Mouse (Mus musculus): Measurements from ENCODE around the gene Fxn.

Fxn gene

DNA sequence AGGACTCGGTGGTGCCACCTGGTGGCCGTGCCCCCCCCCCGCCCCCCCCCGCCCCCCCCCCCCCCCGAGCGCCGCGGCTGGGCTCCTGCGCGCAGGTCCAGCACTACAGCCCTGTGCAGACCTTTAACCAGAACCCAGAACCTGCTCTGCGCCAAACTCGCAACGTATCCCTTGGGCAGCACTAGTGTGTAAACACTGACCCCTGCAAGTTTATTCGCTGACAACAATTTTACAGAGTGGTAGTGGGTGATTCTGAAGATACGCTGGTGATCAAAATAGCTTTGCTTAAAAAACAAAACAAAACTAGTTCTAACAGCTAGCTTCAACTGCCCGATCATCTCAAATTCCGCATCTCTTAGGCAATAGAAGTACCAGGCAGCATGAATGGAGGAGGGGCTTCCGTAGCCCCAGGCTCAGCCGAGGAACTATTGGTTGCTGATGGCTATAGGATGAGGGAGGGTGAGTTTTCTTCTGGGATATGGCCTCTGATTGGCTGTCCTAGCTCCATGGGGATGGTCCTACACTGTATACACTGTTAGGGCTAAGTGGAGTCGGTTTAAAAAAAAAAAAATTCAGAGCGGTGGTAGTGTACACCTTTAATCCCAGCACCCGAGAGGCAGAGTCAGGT lies at the start of gene Fxn:
Gene Fxn, minus strand, starts transcription at position 5 of the 628 bp plus-strand sequence.
- peak; percentile 72 for DNase-seq (ENCODE audit: low read depth, low spot score)

DNA sequence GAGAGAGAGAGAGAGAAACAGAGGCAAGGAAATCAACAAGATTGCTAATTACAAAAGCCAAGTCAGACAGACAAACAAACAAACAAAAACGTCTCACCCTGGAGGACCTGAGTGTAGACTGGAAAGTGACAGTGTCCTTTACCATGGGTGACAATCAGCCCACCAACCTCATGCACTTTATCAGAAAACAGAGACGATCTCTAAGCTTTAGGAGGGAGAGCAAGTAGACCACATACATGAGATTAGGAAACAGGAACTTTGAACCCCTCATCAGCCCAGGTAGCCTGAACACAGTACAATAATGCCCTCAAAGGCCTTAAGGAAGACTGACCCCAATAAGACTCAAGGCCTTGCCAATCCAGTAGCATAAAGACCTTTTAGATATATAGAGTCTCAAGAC lies 47.5 kb upstream of the Fxn start:
- no peak for DNase-seq (ENCODE audit: low read depth, low spot score)

DNA sequence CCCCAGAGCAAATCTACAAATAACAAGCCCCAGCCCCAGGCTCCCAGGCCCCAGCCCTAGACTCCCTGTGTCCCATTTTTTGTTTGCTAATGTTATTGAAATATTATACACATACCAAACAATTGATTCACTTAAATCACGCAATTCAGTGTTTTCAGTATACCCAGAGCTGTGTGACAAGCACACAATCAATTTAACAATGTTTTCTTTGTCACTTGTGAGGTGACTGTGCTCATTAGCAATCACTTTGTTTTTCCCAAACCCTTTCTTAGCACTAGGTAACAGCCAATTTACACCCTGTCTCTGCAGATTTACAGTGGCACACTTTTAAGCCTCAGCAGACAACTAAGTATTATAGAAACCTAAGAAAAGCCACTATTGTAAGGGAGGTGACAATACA lies 46.6 kb upstream of the Fxn start:
- no peak for DNase-seq (ENCODE audit: low read depth, low spot score)

DNA sequence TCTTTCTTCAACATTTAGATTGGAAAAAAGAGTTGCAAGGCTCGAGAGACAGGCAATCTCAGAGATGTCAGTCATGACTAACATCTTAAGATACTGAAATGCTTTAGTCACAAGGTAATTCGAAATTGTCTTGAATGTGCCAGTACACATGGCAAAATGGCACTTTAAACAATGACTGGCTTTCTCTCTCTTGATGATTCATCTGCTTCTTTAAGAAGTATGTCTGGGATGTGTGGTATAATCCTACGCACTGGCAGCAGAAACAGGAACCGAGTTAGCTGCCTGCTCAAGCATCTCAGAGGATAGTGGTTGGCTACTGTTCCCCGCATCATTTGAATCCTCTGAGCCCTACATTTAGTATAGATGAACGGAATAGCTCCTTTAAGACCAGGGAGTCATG lies 45.3 kb upstream of the Fxn start:
- no peak for DNase-seq (ENCODE audit: low read depth, low spot score)

DNA sequence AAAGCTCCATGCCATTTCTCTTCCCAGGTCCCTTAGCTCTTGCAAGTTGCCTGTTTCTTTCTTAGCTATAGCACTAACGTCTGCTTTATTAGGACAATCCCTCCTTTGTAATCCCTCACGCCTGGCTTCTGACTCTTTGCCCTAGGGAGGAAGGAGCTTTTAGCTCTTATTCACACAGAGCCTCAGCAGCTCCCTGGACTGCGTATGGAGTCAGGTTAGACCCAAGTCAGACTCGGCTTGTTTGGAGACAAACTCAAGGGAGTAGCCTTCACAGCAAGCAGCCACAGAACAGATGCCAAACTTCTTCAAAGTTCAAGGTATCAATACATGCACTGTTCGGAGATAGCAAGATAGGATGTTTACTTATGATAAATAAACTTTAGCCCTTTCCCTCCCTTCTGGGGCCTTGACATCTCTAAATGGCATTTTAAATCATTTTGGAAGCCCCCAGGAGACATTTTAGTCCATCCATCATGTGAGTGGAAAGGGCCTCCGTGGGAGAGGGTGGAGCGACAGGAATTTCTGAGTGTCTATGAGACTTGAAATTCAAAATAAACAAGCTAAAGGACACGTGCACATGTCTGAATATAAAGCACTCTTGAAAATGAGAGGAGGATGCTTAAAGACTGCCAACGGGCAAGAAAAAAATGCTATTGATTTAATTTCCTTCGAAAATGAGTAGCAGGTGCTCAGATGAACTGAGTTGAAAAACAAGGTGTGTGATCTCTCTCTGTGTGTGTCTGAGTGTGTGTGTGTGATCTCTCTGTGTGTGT lies 43.6 kb upstream of the Fxn start:
- no peak for DNase-seq (ENCODE audit: low read depth, low spot score)

DNA sequence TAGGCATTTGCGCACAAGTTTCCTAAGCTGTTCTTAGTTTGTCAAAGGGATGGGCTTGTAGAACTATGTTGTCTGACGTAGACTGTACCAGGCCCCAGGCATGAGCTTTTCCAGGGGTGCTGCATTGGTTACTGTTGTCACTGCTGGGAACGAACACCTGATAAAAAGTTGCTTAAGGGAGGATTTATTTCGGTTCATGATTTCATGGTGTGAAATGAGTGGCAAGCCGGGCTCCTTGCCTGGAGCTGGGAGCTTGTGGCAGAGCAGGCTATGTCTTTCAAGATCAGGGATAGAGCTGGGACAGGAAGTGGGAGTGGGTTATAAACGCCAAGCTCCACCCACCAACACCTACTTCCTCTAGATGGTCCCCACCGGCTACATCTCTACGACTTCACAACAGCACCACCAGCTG lies 41.5 kb upstream of the Fxn start:
- no peak for DNase-seq (ENCODE audit: low read depth, low spot score)

DNA sequence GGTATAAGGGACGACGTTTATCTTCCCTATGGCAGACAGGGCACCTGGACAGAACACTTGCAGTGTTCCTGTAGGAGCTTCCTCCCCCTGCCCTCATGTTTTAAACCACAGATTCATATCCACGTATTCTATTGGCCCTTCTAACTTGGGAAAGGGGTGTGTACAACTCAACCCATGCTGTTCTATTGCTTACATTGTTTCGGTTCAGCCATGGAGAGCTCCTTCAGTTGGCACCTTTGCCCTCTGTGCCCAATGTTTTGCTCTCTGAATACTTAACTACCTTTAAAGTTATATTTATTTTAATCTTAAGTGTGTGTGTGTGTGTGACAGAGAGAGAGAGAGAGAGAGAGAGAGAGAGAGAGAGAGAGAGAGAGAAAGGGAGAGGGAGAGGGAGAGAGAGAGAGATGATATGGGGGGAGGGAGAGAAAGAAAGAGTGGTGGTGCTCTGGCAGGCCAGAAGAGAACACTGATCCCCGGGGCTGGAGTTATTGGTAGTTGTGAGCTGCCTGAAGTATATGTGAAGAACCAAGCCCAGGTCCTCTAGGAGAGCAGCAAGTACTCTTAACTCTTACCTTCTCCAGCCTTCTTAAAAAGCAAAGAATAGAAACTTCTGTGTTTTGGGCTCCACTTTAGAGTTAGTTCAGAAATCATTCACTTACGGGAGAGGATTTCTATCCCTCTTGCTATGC lies 41.0 kb upstream of the Fxn start:
- DNase-seq (ENCODE audit: low read depth, low spot score), result no peak

DNA sequence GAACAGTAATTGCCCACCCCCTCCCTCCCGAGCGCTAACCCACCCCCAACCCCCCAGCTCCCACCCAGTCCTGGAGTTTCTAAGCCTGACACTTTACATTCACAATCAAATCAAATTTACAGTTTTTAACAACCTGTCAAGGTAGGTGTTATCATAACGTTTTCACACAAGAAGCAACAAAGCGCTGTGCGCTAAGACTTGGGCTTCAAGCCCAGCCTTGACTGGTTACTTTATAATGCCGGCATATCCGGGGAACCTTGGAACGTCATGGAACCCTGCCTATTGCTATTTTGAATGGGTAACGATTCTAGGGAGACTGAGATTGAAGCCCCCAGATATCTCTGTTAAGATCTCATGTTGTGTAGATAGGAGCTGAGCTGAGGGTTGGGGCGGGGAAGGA lies 37.8 kb upstream of the Fxn start:
- no peak for DNase-seq (ENCODE audit: low read depth, low spot score)

DNA sequence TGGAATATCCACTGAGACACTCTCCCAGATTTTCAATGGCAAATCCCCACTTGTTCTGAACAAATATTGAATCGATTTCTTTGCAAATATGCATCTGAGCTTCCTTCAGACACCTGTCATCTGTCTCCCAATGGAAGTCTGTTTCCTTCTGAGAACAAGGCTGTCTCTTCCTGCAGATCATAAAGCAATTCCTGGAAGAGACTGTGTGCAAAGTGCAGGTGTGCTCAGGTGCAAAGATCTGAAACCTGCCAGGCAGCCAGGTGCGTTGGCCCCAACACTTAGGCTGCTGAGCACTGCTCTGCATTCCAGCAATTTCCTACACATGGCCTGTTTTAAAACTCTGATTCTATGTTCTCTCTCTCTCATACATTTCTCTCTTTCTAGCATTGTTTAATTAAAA lies 37.3 kb upstream of the Fxn start:
- DNase-seq (ENCODE audit: low read depth, low spot score), result no peak

DNA sequence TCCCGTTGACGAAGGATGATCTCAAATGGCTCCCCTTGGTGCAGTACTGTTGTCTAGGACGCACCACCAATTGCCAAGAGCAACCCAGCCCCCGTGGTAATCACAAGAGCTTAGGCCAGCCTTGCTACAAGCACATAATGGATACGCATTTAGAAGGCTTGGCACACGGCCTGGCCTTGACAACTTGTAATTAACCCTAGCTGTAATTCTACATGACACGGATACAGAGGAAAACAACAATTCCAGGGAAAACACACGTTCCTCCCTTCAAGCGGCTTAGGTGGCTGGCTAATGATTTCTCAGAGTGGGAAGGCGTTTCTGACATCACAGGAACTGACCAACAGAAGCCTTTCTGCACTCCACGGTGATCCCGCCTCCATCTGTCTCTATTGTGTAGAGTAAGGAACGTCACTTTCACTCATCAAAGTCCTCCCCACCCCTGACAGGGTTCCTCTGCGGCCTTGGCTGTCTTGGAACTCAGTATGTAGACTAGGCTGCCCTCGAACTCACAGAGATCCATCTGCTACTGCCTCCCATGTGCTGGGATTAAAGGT lies 36.7 kb upstream of the Fxn start:
- DNase-seq (ENCODE audit: low read depth, low spot score), result no peak

DNA sequence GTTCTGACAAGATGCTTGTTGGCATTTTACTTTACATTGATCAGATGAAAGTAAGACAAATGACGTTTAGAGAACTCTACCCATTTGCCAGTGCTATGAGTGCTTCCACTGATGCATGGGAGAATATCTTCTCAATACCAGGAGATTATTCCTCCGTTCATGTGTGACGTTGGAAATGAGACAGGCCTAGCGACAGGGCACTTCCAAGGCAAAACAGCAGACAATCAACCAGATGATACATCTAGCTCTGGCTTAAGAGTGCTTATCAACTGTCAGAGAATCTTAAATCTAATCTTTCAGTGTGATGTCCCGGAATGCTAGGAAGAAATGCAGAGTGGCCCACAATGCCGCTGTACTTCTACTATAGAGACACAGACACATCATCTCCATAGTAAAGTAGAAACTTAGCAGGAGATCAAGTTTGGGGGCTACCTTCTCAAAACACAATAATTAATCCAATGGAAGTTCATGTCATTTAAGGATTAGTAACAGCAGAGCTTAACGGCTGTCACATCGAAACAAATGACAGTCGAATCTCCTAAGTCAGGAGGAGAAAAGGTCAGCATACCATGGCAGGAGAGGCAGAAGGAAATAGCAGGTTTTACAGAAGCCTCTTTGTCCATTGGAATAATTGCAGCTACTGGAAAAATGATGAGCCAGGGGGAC lies 35.8 kb upstream of the Fxn start:
- DNase-seq (ENCODE audit: low read depth, low spot score), result no peak

DNA sequence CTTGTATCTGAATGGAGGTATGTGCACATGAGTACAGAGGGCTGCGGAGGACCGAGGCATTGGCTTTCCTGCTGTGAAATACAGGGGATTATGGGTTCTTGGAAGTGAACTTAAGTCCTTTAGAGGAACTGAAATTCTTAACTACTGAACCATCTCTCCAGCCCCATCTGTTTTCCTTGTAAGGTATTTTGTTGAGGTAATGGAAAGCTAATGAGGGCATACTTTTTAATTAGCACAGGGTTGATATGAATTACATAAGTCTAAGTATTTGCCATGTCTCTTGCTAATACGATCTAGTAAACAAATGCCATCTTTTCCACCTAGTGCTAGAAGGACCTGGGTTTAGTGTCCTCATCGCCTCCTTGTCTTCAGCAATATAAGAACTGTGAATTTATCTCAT lies 34.8 kb upstream of the Fxn start:
- no peak for DNase-seq (ENCODE audit: low read depth, low spot score)

DNA sequence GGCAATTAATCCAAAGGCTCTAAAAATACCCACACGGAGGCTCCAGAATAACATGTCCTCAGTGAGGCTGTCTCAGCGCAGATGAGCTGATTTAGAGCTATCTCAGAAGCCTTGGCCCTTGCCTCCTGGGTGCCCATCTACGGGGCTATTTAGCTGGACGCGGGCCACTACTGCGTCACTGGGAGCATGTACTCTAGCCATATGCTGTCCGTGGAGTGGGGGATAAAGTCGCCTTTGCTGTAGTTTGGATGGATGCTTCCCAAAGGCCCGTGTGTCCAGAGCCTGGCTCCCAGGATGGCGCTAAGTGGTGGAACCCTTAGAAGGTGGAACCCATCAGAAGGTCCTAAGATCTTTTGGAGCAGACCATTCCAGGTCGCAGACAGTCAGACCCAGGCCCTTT lies 34.3 kb upstream of the Fxn start:
- DNase-seq (ENCODE audit: low read depth, low spot score), result no peak

DNA sequence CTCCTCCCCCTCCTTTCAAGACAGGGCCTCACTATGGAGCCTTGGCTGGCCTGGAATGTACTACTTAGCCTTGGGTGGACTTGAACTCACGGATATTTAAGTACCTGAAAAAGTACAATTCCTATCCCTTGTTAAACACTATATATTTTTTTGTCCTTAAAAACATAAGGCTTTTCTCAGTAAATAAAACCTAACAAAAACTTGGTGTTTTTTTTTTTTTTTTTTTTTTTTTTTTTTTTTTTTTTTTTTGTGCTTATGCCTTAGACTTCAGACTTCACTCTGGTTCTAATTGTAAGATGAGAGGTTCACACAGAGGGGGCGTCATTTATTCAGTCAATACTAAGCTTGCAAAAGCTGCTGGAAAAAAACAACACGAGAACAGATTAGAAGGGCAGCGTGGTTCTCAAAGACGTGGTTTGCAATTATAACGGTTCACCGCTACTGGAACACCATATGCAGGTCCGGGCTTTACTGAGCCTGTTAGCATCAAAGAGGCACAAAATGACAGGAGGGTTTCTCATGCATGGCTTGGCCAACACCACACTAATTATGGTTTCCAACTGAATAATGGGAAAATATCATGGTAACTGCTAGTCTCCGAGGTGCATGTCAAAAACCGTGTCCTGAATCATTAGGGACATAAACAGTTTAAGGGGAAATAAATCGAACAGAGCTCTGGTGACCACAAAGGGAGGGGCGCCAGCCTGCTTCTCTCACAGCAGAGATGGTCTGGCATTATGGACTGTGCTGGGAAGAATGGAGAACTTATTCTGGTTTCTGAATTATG lies 32.3 kb upstream of the Fxn start:
- no peak for DNase-seq (ENCODE audit: low read depth, low spot score)

DNA sequence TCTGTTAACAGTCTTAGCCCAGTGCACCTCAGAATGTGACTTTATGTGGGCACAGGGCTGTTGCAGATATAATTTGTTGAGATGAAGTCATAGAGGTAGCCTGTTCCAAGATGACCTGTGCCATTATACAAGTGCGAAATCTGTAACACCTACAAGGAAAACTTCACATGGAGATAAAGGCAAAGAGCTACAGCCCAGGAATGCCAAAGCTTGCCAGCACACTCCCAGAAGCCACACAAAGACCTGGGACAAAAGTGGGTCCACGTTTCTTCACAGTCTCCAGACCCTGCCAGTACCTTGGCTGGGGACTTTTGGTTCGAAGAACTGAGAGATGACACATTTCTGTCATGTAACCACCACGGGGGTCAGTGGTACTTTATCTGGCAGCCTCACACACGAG lies 31.6 kb upstream of the Fxn start:
- DNase-seq (ENCODE audit: low read depth, low spot score), result no peak

DNA sequence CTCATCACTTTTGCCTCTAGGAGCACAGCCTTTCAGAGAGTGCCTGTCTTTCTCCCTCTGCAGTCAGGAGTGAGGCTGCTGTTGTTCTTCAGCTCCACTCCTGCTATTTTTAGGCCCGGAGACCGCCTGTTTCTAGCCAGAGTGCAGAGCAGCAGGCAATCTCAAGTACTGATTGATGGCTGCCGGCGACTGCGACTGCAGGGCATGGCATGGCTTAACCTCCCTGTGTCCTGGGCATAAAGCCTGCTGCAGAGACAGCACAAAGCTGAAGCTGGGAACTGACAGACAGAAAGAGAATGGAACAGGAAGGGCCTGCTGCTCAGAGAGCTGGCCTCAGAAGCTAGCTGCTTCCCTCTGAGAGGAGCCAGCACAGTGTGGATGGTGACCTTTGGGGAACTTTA lies 27.9 kb upstream of the Fxn start:
- no peak for DNase-seq (ENCODE audit: low read depth, low spot score)

DNA sequence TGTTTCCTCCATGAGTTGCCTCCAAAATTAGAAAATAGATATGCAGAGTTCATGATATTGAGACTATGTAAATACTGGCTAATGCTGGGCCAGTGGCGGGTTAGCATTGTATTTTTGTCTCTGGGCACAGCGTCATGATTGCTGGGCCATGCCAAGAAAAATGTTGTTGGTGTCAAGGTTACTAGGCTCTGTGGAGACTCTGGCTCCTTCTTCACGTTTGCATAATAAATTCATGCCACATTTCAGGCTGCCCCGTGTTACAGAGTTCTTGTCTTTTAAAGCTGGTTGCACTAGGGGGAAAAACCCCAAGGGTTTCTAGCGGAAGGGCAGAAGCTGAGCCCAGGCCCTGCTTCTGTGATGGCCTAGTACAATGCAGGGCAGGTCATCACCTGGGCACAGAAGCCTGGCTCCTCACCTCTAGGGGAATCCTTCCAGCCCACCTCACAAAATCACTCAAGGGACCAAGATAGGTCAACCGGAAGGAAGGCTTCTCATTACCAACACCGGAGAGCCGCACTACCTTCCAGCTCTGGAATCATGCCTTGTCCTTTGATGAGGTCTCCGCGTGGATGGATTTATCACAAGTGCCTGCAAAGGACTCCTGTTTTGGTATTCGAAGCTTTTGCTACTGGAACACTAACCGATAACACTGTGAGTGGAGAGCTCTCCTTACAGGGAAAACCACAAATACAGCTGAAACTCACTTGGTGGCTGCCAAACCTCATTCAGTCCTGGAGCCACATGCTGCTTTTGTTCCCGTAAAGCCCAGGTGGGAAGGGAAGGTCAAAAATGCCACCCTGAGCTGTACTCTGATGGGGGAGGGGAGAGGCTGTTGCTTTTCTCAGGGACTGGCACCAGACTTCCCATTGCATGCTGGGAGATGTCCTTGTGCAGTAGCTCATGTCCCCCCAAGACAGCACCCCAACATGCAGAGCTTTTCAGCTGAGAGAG lies 27.1 kb upstream of the Fxn start:
- DNase-seq (ENCODE audit: low read depth, low spot score), result no peak

DNA sequence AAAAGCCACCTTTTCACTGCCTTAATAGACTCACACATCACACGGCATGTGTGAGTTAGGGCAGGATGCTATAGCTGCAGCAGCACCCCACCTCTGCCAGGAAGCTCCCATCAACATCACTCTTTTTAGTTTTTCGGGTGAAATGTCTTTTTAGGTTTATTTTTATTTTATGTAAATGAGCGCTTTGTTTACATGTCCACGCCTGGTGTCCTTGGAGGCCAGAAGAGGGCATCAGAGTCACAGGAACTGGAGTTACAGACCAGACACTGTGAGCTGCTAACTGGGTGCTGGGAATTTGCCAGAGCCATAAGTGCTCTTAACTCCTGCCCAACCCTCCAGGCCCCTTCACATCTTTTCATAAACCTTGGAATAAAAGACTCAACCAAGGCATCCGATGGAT lies 25.9 kb upstream of the Fxn start:
- no peak for DNase-seq (ENCODE audit: low read depth, low spot score)

DNA sequence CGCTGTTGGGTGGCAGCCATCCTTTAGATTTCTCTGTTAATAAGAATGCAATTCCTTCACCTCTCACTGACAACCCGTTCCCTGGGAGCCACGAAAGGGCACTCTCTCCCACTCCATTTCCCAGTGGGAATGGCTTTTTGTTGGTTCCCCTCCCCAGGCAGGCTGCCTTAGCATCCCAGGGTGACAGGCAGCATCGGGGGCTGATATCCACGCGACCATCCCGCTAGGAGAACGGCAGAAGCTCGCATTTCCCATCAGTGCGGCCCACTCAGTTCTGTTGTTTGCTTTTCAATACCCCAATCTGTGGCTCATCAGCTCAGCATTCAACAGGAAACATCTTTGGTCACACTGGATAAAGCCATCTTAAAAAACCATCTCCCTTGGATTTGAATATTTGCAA lies 21.8 kb upstream of the Fxn start:
- no peak for DNase-seq (ENCODE audit: low read depth, low spot score)

DNA sequence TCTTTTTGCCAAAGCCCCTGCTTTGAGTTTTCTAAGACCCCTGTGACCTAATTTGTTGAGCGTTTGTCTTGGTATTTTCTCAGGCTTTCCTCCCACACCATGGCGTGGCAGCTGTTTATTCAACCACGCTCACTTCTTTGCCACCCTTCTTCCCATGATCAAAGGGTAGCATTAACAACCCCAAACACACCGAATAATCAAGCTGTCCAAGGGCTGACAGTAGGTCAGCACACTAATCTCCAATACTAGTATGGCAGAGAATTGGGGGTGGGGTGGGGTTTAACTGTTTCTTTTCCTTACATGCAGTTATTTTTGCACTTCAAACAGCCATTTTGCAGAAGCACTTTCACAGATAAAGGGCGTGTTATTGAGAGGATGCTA lies 21.4 kb upstream of the Fxn start:
- DNase-seq (ENCODE audit: low read depth, low spot score), result no peak
